Mouse (Mus musculus) heart, postnatal 0 days (tissue): Measurements from ENCODE around the gene 1500009C09Rik. TPM values are rescaled to one million over a fixed set of nuclear protein-coding genes. Genes with fewer than 3 reads are reported as not detected.

Experiments
- ATAC-seq: fragments of 200-750 bp; cut with Nextera tagmentation; 2 replicates; pipeline ENCODE4 v1.8.0; 2017; ENCODE audit warnings: low read depth, moderate number of reproducible peaks, moderate library complexity; ENCODE audit not compliant: insufficient read depth
- DNase-seq: peaks from one replicate; pipeline ENCODE4 v3.0.0-alpha.2; 2016; ENCODE audit warnings: low spot score
- H3K27ac ChIP-seq: fragments of 300-500 bp; sonication (generic); 2 replicates; pipeline ENCODE4 v1.5.1; 2014; ENCODE audit warnings: low read depth, mild to moderate bottlenecking
- H3K27me3 ChIP-seq: fragments of 300-500 bp; sonication (generic); 2 replicates; pipeline ENCODE4 v1.6.1; 2014; ENCODE audit warnings: low read length, mixed read lengths; ENCODE audit not compliant: control insufficient read depth, insufficient read depth
- H3K36me3 ChIP-seq: fragments of 300-500 bp; sonication (generic); replicated peaks from 2 replicates; pipeline ENCODE4 v1.6.1; 2014; ENCODE audit warnings: low read length, mixed read lengths; ENCODE audit not compliant: control insufficient read depth, insufficient read depth
- H3K4me1 ChIP-seq: fragments of 300-500 bp; sonication (generic); 2 replicates; pipeline ENCODE4 v1.6.1; 2014; ENCODE audit warnings: antibody characterized with exemption; ENCODE audit not compliant: control insufficient read depth, insufficient read depth
- H3K4me2 ChIP-seq: fragments of 300-500 bp; sonication (generic); 2 replicates; pipeline ENCODE4 v1.6.1; 2014; ENCODE audit warnings: low read depth, mild to moderate bottlenecking, low read length, moderate library complexity
- H3K4me3 ChIP-seq: fragments of 300-500 bp; sonication (generic); 2 replicates; pipeline ENCODE4 v1.5.1; 2014; ENCODE audit warnings: low read depth, low read length
- H3K9ac ChIP-seq: fragments of 300-500 bp; sonication (generic); replicated peaks from 2 replicates; pipeline ENCODE4 v1.6.1; 2014; ENCODE audit warnings: low read depth, low read length, mixed read lengths
- H3K9me3 ChIP-seq: fragments of 300-500 bp; sonication (generic); replicated peaks from 2 replicates; pipeline ENCODE4 v1.6.1; 2016; ENCODE audit warnings: low read length; ENCODE audit not compliant: control insufficient read depth
- CTCF ChIP-seq: IDR thresholded peaks from 2 replicates; pipeline ENCODE4 v1.5.1; 2016; ENCODE audit warnings: antibody characterized with exemption, control low read depth, low read depth
- EP300 ChIP-seq: IDR thresholded peaks from 2 replicates; pipeline ENCODE4 v1.6.1; 2016; ENCODE audit warnings: antibody characterized with exemption, low read depth
- WGBS: fragments of 180-500 bp; shearing (Covaris S2); extraction: QIAGEN DNeasy Blood & Tissue Kit; methylation state at CpG from one replicate; pipeline ENCODE4 v1.1.7; 2014; 5-methylcytosine and 5-hydroxymethylcytosine counted together
- polyA plus RNA-seq: library from polyadenylated mRNA; unstranded; fragments of >200 nt; fragmentation: Nextera tagmentation; extraction: Ambion mirVana; gene quantifications from 2 replicates; pipeline ENCODE4 v1.2.1, GENCODE M21; 2015
- total RNA-seq: library from RNA; depleted of rRNA; stranded (reverse); fragments of >200 nt; gene quantifications from 2 replicates; pipeline ENCODE4 v1.2.3, GENCODE M21; 2014; ENCODE audit warnings: low replicate concordance

Gene 1500009C09Rik
- total and polyA plus RNA-seq, 2 experiments from 2014 or later = not detected

DNA sequence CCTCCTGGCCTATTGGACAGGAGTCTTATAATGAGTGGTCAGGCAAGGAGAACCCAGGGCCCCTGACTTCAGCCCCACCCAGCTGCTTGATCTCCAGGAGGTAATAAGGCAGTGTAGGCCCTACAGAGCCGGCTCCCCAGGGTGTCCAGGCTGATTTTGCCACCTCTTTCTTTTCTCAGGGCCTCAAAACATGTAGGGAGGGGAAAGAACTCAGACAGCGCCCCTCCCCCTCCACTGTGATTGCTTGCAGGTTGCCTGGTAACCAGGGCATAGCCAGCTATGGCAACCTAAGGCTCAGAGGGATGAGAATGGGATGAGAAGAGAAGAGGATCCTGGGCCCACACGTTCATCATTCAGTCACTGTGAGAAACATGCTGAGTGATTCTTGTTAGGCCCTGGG lies 16.0 kb downstream of the 1500009C09Rik start:
- DNase-seq (no peak), ATAC-seq (no peak)
- no peaks in the 10 kb centered on the region for H3K36me3 ChIP-seq
- H3K4me2 ChIP-seq = no peak overlapping the region
- H3K9ac ChIP-seq = no peak overlapping the region
- no peaks in the 10 kb centered on the region for H3K4me1 ChIP-seq
- H3K9me3 ChIP-seq = no peaks in the 10 kb centered on the region
- no peak overlapping the region for H3K4me3 ChIP-seq
- H3K27me3 ChIP-seq = peaks cover 12% of the 10 kb centered on the region
- TF ChIP-seq EP300 = no peak
- TF ChIP-seq CTCF = no peak
- H3K27ac ChIP-seq = no peak overlapping the region
- 33% methylated on average over 3 of the region's 3 CpGs for WGBS

DNA sequence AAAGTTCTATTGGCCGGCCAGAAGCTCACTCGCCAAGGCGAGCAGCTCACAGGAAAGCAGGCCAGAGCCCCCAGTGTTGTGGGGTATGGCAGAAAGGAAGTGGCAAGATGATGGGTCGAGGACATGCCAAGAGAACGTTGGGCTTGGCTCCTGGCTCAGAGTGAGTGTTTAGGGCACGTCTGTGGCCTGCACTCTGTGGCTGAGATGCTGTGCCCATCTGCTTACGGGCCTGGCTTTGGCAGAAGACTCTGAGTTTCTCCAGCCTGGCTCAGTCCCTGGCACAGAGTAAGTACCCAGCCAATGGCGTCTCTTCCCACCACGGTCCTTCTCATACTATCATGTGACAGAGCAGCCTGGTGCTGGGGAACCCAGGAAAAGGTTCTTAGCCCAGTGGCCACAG lies 16.6 kb downstream of the 1500009C09Rik start:
- H3K27ac ChIP-seq = no peak overlapping the region
- H3K4me2 ChIP-seq = no peak overlapping the region
- no peak for ATAC-seq
- no peak for TF ChIP-seq EP300
- H3K9me3 ChIP-seq = no peaks in the 10 kb centered on the region
- H3K4me1 ChIP-seq = no peaks in the 10 kb centered on the region
- H3K9ac ChIP-seq = no peak overlapping the region
- DNase-seq = no peak
- peaks cover 14% of the 10 kb centered on the region for H3K27me3 ChIP-seq
- H3K4me3 ChIP-seq = no peak overlapping the region
- no peaks in the 10 kb centered on the region for H3K36me3 ChIP-seq
- WGBS = 79% methylated on average over 9 of the region's 9 CpGs

DNA sequence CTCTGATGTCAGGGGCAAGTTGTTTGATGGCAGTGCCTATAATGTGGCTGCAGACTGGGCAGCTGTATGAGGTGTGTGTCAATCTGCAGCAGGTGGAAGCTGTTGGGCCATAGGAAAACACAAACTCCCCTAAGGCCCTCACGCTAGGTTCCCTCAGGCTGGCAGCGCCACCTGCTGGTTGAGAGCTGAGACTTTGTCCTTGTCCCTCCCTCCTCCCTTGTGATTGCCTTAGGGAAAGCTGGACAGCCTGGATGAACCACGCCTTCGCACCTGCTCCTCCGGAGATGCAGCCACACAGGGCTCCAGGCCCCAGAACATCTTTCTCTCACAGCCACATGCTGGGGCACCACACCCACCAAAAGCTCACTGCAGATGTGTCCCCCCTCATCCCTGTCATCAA lies 19.0 kb downstream of the 1500009C09Rik start:
- no peak overlapping the region for H3K4me2 ChIP-seq
- no peak overlapping the region for H3K27ac ChIP-seq
- ATAC-seq = peak; percentile 61; the same call in 1 of the 2 replicates
- no peaks in the 10 kb centered on the region for H3K9me3 ChIP-seq
- peaks cover 10% of the 10 kb centered on the region for H3K4me1 ChIP-seq
- 4% methylated on average over 5 of the region's 5 CpGs for WGBS
- H3K4me3 ChIP-seq = no peak overlapping the region
- peak; percentile 80 for DNase-seq
- H3K27me3 ChIP-seq = peaks cover 38% of the 10 kb centered on the region
- no peak for TF ChIP-seq EP300
- peak; percentile 93 for TF ChIP-seq CTCF
- no peak overlapping the region for H3K9ac ChIP-seq
- H3K36me3 ChIP-seq = no peaks in the 10 kb centered on the region

DNA sequence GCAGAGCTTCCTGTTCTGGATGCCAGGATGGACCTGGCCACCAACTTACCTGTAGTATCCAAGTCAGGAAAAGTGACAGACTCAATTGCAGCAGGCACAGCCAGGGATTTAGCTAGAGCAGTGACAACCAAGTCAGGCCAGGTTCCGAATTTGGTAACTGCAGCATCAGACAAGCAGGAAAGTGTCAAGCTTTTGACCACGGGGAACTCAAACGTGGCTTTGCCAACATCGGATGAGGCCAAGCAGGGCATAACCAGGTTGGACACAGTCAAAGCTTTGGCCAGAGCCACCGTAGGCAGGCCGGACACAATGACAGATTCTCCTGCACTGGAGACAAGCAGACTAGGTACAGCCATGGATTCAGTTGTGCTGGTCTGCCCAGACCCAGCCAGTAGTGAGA lies 20.1 kb downstream of the 1500009C09Rik start:
- TF ChIP-seq EP300 (no peak), CTCF (no peak)
- Histone ChIP-seq H3K4me2 (no peak overlapping the region), H3K9ac (no peak overlapping the region), H3K9me3 (no peaks in the 10 kb centered on the region), H3K27me3 (peaks cover 46% of the 10 kb centered on the region), H3K4me3 (no peak overlapping the region), H3K27ac (no peak overlapping the region), H3K4me1 (peaks cover 10% of the 10 kb centered on the region), H3K36me3 (no peaks in the 10 kb centered on the region)
- 80% methylated on average over 6 of the region's 6 CpGs for WGBS
- DNase-seq (no peak), ATAC-seq (no peak)

DNA sequence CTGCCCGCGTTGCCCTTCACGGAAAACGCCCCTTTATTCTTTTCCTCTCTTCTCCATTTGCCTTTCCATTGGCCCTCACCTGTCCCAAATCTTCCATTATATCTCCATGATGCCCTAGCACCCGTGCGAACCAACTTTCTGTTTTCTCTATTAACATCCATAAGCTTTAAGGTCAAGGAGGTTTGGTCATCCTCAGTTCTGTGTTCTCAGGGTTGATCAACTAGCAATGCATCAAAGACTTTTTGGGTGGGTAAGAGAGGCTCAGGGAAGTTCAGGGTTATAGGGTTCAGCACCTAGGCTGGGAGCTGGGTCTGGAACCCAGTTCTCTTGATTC lies 22.4 kb downstream of the 1500009C09Rik start, which contains the start of gene Sept3:
Sept3 (plus strand) TSS at position 301 of the 334 bp plus-strand sequence.
- TF ChIP-seq EP300 (no peak), CTCF (no peak)
- no peak within 1 kb of the TSS; the same call in 1 of the 2 replicates for H3K9ac ChIP-seq
- no peak within 1 kb of the TSS for H3K27ac ChIP-seq
- peaks cover 10% of the 10 kb centered on the region for H3K4me1 ChIP-seq
- H3K27me3 ChIP-seq = peaks cover 46% of the 10 kb centered on the region
- peak within 1 kb of the TSS; percentile 85 for H3K4me2 ChIP-seq
- no peaks in the 10 kb centered on the region for H3K9me3 ChIP-seq
- peak within 1 kb of the TSS; percentile 47 for H3K4me3 ChIP-seq
- DNase-seq (no peak), ATAC-seq (no peak)
- no peaks in the 10 kb centered on the region for H3K36me3 ChIP-seq
- WGBS = 22% methylated on average over 6 of the region's 6 CpGs
